Mouse (Mus musculus) embryonic facial prominence, embryonic 12.5 days (tissue): ENCODE results near the gene Gxylt1. TPM values are rescaled to one million over a fixed set of nuclear protein-coding genes. Genes with fewer than 3 reads are reported as not detected.

Experiments used
- ATAC-seq: fragments of 200-750 bp; cut with Nextera tagmentation; 2 replicates; pipeline ENCODE4 v1.8.0; 2017; ENCODE audit not compliant: insufficient number of reproducible peaks, insufficient read depth, low FRiP score, low TSS enrichment
- H3K27ac ChIP-seq: fragments of 300-500 bp; sonication (generic); 2 replicates; pipeline ENCODE4 v1.5.1; 2016; ENCODE audit warnings: mild to moderate bottlenecking
- H3K27me3 ChIP-seq: fragments of 300-500 bp; sonication (generic); 2 replicates; pipeline ENCODE4 v1.6.1; 2016; ENCODE audit warnings: mild to moderate bottlenecking, moderate library complexity
- H3K36me3 ChIP-seq: fragments of 300-500 bp; sonication (generic); 2 replicates; pipeline ENCODE4 v1.6.1; 2016; ENCODE audit warnings: mild to moderate bottlenecking
- H3K4me1 ChIP-seq: fragments of 300-500 bp; sonication (generic); 2 replicates; pipeline ENCODE4 v1.6.1; 2016
- H3K4me2 ChIP-seq: fragments of 300-500 bp; sonication (generic); replicated peaks from 2 replicates; pipeline ENCODE4 v1.6.1; 2016; ENCODE audit warnings: mild to moderate bottlenecking, moderate library complexity
- H3K4me3 ChIP-seq: fragments of 300-500 bp; sonication (generic); 2 replicates; pipeline ENCODE4 v1.5.1; 2016; ENCODE audit warnings: mild to moderate bottlenecking
- H3K9ac ChIP-seq: fragments of 300-500 bp; sonication (generic); 2 replicates; pipeline ENCODE4 v1.6.1; 2016; ENCODE audit warnings: mild to moderate bottlenecking, moderate library complexity
- H3K9me3 ChIP-seq: fragments of 300-500 bp; sonication (generic); 2 replicates; pipeline ENCODE4 v1.6.1; 2016; ENCODE audit warnings: mild to moderate bottlenecking, moderate library complexity
- WGBS: fragments of 180-500 bp; shearing (Covaris S2); methylation state at CpG from one replicate; pipeline ENCODE4 v1.1.7; 2016; 5-methylcytosine and 5-hydroxymethylcytosine counted together
- polyA plus RNA-seq: library from polyadenylated mRNA; unstranded; fragments of >200 nt; fragmentation: Nextera tagmentation; extraction: Ambion mirVana; gene quantifications from 2 replicates; pipeline ENCODE4 v1.2.1, GENCODE M21; 2016

Gene Gxylt1
- polyA plus RNA-seq, 1 experiment from 2014 or later, result 26.1 TPM

- 76% methylated on average over 10 of the region's 10 CpGs for WGBS
These were observed 47.8 kb downstream of the Gxylt1 start for GRCm38 (mm10) chr15:93226930-93227763.

GRCm38 (mm10) chr15:93222475-93222874 lies 52.5 kb downstream of the Gxylt1 start:
- Histone ChIP-seq H3K9ac (no peak overlapping the region), H3K4me1 (peaks cover 8% of the 10 kb centered on the region; the same call in 1 of the 2 replicates), H3K27me3 (no peaks in the 10 kb centered on the region), H3K4me2 (no peak overlapping the region), H3K9me3 (no peaks in the 10 kb centered on the region), H3K4me3 (no peak overlapping the region), H3K27ac (no peak overlapping the region), H3K36me3 (no peaks in the 10 kb centered on the region)
- 56% methylated on average over 7 of the region's 7 CpGs for WGBS
- ATAC-seq, result no peak

More at GRCm38 (mm10) chr15:93226930-93227763, 47.8 kb downstream of the Gxylt1 start:
- ATAC-seq, result 0 out of 2 replicates have a peak, but pooled peaks have one; percentile 28
- Histone ChIP-seq H3K27ac (0 out of 2 replicates have a peak overlapping the region, but pooled peaks have one; percentile 12), H3K36me3 (no peaks in the 10 kb centered on the region), H3K9me3 (no peaks in the 10 kb centered on the region), H3K27me3 (no peaks in the 10 kb centered on the region), H3K4me2 (no peak overlapping the region), H3K4me3 (no peak overlapping the region), H3K9ac (no peak overlapping the region), H3K4me1 (peaks cover 10% of the 10 kb centered on the region; the same call in 1 of the 2 replicates)

GRCm38 (mm10) chr15:93212617-93213016 lies 62.4 kb downstream of the Gxylt1 start:
- Histone ChIP-seq H3K27ac (no peak overlapping the region), H3K9ac (no peak overlapping the region), H3K9me3 (no peaks in the 10 kb centered on the region), H3K36me3 (no peaks in the 10 kb centered on the region), H3K27me3 (no peaks in the 10 kb centered on the region; the same call in 1 of the 2 replicates), H3K4me2 (no peak overlapping the region), H3K4me3 (no peak overlapping the region), H3K4me1 (no peaks in the 10 kb centered on the region)
- WGBS, result 92% methylated on average over 9 of the region's 9 CpGs
- ATAC-seq, result no peak

- H3K9ac ChIP-seq, result no peak overlapping the region
- H3K4me1 ChIP-seq, result no peaks in the 10 kb centered on the region
- WGBS, result 93% methylated on average over 1 of the region's 1 CpGs
- no peaks in the 10 kb centered on the region for H3K9me3 ChIP-seq
- no peak overlapping the region for H3K4me2 ChIP-seq
- no peak overlapping the region for H3K4me3 ChIP-seq
- no peak overlapping the region for H3K27ac ChIP-seq
- H3K36me3 ChIP-seq, result no peaks in the 10 kb centered on the region
- H3K27me3 ChIP-seq, result no peaks in the 10 kb centered on the region
- ATAC-seq, result no peak
These were observed 70.1 kb downstream of the Gxylt1 start for GRCm38 (mm10) chr15:93204861-93205260.

- no peak overlapping the region for H3K4me3 ChIP-seq
- ATAC-seq, result no peak
- H3K27me3 ChIP-seq, result no peaks in the 10 kb centered on the region
- 63% methylated on average over 5 of the region's 5 CpGs for WGBS
- H3K4me1 ChIP-seq, result no peaks in the 10 kb centered on the region
- H3K36me3 ChIP-seq, result no peaks in the 10 kb centered on the region
- H3K4me2 ChIP-seq, result no peak overlapping the region
- no peaks in the 10 kb centered on the region for H3K9me3 ChIP-seq
- H3K27ac ChIP-seq, result no peak overlapping the region
- no peak overlapping the region for H3K9ac ChIP-seq
These were observed 73.0 kb downstream of the Gxylt1 start for GRCm38 (mm10) chr15:93201956-93202355.

- no peak for ATAC-seq
- no peak overlapping the region for H3K27ac ChIP-seq
- no peaks in the 10 kb centered on the region for H3K36me3 ChIP-seq
- no peaks in the 10 kb centered on the region for H3K4me1 ChIP-seq
- H3K4me2 ChIP-seq, result no peak overlapping the region
- WGBS, result 81% methylated on average over 12 of the region's 12 CpGs
- no peaks in the 10 kb centered on the region for H3K9me3 ChIP-seq
- H3K9ac ChIP-seq, result no peak overlapping the region
- no peaks in the 10 kb centered on the region for H3K27me3 ChIP-seq
- no peak overlapping the region for H3K4me3 ChIP-seq
These were observed 83.4 kb downstream of the Gxylt1 start for GRCm38 (mm10) chr15:93191387-93192145.

Other genes with a start within 250 kb of the Gxylt1 start
- gene Yaf2, start 61.8 kb upstream of the Gxylt1 start, polyA plus RNA-seq, result 68.5 and 70.2 TPM in 2 replicates
- gene Zcrb1, start 123.2 kb upstream of the Gxylt1 start, polyA plus RNA-seq, result 155 and 160 TPM in 2 replicates
- gene Pphln1, start 123.2 kb upstream of the Gxylt1 start, polyA plus RNA-seq, result 77.4 and 81.2 TPM in 2 replicates